Mouse (Mus musculus) heart, postnatal 10 days (tissue): ENCODE results near the gene Pld2. TPM values are rescaled to one million over a fixed set of nuclear protein-coding genes. Genes with fewer than 3 reads are reported as not detected.
"Not testable (repeated sequence)": the region's sequence is repeated elsewhere in the genome, so short reads cannot be mapped to it uniquely, and the experiment has no call there.

Experiments used
- DNase-seq, 2 experiments: peaks; one replicate each; pipeline ENCODE4 v3.0.0; 2021
- intact Hi-C: fragments of 180-260 bp; cut with DNase I; formaldehyde crosslinking; loops from one replicate; pipeline ENCODE4 v1.15.1; 2025
- total RNA-seq, 2 experiments: library from RNA; stranded (reverse); gene quantifications; 2 replicates each; pipeline ENCODE4 v1.2.3; 2021

The Pld2 gene
- 10 to 100 TPM in 1 of 2 experiments, 1 to 10 TPM in 1; 8.9 to 10.8 TPM for total RNA-seq

DNA sequence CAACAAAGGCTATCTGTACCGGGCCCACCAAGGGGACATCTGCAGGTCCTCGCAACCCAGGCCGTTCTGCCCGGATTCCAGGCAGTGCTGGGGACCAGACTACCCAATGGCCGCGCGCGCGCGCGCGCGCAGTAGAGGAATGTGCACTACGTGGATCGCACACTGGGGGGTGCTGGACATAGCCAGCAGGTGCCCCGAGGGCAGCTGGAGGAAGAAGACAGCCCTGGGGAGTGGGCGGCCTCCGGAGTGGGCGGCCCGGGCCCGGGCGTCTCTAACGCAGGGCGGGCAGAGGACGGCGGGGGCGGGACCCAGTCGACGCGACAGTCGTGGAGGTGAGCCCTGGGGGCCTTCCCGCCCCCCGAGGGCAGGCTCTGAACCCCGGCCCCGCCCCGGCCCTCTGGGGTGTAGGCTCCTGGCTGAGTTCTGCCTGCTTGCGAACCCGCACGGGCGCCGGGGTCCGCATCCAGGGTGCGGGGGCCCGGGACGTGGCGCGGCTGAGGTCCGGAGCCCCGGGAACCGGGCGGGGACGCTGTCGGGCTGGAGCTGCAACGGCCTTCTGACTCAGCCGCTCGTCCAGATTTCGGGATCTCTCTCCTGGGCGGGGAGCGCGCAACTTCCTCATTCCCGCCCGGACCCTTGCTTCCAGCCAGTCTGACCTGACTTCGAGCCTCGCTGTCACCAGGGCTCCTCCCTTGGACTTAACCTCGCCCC is at the start of gene Pld2:
Pld2 (plus strand) TSS at position 188 of the 711 bp plus-strand sequence.
- intact Hi-C loops: loop anchor here (1.0 to 2.0 kb wide), 2 partner anchors 25 to 65 kb away; no protein-coding TSS in a partner anchor
- DNase-seq: peak; percentile 91 to 93

DNA sequence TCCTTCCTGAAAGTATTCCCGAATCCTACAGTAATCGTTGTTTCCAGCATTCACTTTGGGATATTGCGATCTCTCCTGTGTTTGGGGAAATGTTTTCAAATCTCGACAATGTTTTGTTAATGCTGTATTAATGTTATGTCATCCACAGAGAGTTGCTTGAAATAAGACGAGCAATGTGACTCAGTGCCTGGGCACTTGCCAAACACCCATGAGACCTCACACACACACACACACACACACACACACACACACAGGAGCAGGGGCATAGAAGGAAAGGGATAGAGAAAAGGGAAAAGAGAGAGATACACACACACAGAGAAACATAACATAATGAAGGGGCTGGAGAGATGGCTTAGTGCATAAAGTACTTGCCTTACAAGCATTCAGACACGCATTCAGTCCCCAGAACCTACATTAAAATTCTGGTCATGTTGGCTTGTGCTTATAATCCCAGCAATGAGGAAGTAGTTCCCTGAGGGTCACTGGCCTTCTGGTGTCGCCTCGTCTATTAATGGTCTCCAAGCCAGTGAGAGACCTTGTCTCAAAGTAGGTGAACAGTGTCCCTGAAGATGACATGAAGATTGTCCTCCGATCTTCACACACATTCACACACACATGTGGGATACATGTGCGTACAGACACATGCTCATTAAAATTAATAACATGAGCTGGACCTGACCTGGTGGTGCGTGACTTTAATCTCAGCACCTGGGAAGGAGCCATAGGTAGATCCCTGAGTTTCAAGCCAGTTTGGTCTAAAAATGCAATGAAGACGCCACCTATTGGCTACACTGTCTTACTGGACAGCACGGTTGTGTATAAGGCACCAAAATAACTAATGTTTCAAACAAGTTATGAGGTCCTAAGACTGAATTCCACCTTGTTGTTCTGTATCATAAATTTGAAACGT is 40.0 kb upstream of the Pld2 start:
- no peak for DNase-seq

DNA sequence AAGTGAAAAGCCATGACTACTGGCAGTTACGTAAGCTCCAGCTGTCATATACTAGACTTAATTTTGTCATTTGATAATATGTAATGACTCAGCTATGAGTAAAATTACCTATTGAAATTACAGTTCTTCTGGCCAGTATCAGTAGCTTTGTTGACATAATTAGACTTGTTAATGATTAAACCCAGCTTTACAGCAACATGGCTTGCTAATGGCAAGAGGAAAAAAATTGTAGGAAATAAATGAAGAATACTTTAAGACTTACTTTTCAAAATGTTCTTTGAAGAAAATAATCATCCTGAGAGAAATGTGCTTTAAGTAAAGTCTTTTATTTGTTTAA is 39.4 kb upstream of the Pld2 start:
- intact Hi-C loops: no loop called here

More for the DNA sequence above, 40.0 kb upstream of the Pld2 start:
- intact Hi-C loops: no loop called here

DNA sequence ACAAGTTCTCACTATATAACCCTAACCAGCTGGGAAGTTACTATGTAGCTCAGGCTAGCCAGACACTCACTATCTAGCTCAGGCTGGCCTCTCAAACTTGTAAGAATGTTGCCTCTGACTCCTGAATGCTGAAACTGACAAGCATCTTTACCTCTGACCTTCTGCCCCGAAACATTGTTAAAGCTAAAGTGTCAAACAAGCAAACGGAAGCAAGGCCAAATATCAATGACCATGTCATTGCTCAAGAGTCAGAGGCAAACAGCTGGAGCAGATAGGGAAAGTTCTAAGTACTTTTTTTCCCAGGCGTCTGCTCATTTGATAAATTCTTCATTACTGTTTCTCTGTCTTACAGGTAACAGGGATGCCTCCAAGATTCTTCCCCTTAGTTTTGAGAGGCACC is 37.8 kb upstream of the Pld2 start:
- intact Hi-C loops: no loop called here
- DNase-seq: no peak

More for the DNA sequence above, 39.4 kb upstream of the Pld2 start:
- DNase-seq: no peak

DNA sequence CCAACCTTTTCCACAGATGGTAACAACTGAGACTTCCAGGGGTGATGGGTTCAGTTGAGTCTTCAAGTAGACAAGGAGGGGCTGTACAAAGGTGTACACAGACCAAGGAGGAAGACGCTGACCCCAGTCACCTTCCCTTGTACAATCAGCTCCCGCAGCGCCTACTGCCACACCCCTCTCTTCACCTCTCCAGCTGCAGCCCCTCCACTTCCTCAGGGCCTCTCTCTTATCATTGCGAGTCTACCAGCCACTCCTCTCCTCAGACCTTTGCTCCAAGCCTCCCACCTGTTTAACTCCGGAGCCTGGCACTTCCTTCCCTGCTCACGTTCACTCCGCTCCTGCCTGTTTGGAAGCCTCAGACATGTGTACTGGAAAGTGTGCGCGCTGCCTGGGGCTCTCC is 34.9 kb upstream of the Pld2 start, which contains the start of gene Tm4sf5:
Tm4sf5 (plus strand) TSS at position 275 of the 400 bp plus-strand sequence.
- no peak for DNase-seq
- intact Hi-C loops: no loop called here

DNA sequence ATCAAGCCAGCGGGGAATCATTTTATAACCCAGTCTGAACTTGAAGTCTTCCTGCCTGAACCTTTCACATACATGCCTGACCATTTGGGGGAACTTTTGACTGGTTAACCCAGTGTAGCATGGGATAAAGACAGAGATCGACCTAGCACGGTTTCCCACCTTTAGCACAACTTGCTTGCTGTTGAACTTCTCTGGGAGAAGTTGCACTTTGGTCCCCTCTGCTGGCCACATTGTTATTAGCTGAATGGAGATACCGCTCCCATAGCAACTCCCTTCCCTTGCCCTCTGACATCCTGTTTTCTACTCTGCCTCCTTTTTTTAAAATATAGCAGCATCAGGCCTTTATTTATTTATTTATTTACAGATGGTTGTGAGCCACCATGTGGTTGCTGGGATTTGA is 33.5 kb upstream of the Pld2 start:
- intact Hi-C loops: loop anchor here (1.0 to 2.0 kb wide), 2 partner anchors 54 to 92 kb away; no protein-coding TSS in a partner anchor

DNA sequence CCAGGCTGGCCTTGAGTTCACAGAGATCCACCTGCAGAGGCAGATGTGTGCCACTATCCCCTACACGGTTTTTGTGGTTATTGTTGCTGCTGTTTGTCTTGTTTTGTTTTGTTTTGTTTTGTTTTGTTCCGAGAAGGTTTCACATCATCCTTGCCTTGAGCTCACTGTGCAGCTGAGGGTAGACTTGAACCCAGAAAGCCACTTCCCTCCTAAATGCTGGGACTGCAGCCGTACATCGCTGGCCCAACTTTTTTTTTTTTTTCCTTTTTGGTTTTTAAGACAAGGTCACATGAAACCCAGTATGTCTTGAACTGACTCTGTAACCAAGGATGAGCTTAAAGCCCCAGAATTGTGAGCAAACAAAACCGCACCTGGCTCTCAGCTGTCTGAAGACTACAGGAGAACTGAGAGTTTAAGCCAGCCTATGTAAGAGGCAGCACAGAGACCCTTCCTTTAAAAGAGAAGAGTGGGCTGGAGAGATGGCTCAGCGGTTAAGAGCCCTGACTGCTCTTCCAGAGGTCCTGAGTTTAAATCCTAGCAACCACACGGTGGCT is 32.8 kb upstream of the Pld2 start:
- intact Hi-C loops: loop anchor here (1.0 to 2.0 kb wide), 3 partner anchors 55 to 92 kb away; partner anchors contain the start of gene Arrb2
- no peak for DNase-seq

More for the DNA sequence above, 33.5 kb upstream of the Pld2 start:
- DNase-seq: peak; percentile 87 to 91

DNA sequence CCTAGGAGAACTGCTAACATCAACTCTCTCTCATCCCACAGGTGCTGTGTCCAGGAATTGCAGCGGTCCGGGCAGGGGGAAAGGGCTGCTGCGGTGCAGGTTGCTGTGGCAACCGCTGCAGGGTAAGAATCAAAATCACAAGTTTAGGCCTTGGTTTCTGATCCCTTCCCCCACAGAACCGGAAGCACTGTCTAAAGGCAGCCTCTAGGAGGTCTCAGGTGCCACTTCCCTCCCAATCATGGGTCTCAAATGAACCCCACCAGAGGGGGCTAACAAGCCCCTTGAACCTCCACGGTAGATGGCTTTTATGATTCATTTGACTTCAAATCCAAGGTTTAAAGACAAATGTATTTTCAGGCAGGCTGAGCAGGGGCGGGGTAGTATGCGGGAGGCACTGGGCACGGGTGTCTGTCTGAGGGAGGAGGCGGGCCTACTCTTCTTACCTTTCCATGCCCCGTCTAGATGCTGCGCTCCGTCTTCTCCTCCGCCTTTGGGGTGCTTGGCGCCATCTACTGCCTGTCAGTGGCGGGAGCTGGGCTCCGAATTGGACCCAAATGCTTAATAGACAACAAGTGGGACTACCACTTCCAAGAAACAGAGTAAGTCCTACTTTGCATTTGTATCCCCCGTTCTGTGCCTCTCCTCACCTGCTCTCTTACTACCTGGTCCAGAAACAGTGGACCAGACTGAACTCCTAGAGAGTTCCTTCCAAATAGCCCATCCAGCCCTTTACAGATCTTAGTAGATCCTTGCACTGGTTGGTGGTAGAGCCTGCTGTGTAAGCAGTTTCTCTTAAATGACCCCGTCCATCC is 29.9 kb upstream of the Pld2 start:
- intact Hi-C loops: no loop called here
- DNase-seq: peak in 1 of 2 experiments; percentile 41

DNA sequence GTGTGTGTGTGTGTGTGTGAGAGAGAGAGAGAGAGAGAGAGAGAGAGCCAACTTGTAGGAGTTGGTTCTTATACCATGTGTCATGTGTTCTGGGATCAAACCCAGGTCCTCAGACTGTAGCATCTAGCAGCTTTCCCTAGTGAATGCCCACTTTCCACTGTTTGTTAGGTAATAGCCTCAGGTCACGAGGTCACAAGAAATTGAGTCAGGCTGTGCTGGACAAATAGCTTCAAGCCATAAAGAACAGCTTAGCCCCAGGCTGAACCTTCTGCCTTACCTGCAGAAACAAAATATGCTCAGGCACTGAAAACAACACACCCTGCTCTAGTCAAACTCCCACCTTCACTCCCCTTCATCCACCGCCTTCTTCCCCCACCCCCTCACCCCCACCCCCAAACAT is 28.6 kb upstream of the Pld2 start:
- intact Hi-C loops: no loop called here

DNA sequence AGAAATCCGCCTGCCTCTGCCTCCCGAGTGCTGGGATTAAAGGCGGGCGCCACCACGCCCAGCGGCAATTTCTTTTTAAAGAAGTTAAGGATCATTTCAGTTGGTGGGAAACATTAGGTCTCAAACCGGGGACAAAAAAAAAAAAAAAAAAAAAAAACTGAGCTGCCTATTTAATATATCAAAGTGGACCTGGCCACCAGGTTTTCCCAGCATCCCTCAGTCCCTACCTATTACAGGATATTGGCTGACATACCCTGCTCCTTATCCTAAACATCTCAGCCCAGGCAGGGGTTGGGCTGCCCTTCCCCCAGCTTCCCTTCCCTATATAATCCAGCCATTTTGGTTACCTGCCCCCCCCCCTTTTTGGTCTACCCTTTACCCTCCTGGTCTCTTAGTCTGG is 28.0 kb upstream of the Pld2 start:
- intact Hi-C loops: no loop called here
- no peak for DNase-seq

More for the DNA sequence above, 28.6 kb upstream of the Pld2 start:
- DNase-seq: no peak

DNA sequence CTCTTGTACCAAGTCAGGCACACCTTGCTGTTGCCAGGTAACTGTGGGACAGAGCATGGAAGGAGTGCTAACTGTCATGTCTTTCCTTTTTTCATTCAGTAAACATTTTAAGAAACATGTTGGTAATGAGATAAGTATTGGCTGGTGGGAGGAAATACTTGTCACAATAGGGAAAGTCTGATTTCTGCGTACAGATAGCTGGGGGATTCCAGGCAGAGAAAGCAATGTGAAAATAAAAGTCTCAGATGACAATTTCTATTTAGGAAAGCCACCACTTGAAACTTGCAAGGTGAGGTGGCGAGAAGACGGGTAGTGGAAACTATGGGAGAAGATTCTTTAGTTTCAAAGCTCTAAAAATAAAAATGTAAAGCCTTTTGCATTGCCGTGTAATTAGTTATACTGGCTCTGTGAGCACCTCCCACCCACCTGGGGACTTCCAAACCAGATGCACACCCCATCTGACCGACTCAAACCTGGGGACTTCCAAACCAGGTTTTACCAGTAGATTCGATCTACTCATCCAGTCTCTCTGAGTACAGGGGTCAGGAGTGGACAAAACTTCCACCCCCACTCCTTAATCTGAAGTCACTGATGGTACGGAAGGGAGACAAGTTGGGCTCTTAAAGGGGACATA is 27.0 kb upstream of the Pld2 start:
- DNase-seq: no peak
- intact Hi-C loops: no loop called here

DNA sequence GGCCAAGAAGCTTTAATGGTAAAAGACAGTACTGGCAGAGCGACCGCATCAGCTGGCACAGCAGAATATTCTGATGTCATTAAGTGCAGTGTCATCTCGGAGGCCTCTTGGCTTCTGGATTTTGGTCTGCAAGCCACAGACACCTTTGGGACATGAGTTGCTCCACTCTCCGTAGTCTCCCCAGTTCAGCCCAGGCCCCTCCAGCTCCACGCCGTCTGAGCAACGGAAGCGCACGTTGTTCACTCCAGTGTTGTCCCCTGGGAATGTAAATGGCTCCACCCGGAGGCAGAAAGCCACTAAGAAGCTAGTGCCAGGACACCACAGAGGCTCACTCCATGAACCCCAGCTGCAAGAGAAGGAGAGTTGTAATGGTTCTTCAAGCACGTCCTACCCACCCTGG is 26.3 kb upstream of the Pld2 start:
- DNase-seq: peak; percentile 47 to 61
- intact Hi-C loops: no loop called here

DNA sequence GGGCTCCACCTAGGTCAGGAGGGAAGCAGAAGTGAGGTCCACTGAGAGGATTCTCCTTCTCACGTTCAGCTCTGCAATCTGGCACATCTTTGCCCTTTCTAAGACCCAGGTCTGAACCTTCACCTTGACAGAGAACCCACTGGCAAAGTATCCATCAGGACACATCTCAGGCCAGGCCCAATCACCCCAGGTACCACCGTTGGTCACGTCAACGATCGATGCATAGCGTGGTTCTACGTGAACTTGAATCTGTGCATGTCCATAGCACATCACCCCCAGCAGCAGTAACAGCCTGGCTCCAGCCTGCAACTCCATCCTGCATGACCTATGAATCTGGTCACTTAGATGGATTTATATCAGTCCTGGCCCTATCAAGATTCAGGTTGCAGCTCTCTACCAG is 25.6 kb upstream of the Pld2 start, which contains the start of gene Vmo1:
Vmo1 (minus strand) TSS at position 329 of the 400 bp plus-strand sequence.
- intact Hi-C loops: no loop called here
- no peak for DNase-seq

DNA sequence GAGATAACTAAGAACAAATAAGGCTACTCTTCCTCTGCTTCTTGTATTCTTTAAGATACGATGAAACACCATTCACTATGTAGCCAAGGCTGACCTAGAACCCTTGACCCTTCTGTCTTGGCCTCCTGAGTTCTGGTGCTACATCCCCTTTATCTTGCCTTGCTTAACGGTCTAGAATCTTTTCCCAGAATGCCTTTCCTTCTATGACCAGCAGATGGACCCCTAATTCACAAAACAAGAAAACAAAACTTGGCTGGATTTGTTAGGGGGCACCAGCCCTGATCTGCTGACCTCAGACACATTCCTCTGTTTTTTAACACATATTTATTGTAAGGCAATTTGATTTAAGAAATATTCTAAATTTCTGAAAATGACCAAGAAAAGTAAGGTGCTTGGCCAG is 23.5 kb upstream of the Pld2 start:
- peak; percentile 47 to 69 for DNase-seq
- intact Hi-C loops: loop anchor here (1.0 to 2.0 kb wide), 2 partner anchors 89 to 238 kb away; no protein-coding TSS in a partner anchor

DNA sequence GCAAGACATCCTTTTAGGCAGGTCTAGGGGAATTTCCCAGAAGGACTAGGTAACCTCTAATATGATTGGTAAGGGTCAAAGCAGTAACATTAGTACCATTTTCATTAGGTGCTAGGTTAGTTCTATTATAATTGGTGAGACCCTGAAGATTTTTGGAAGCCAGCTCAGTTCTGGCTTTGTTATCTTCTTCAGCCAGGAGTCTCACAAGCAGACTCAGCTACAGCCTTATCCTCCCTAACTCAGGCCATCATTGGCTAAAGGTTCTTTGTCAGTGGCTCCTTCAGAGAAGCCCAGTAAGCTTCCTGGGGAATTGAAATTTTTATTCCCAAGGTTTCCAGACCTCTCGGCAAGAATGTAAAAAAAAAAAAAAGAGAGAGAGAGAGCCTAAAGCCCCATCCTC is 21.4 kb upstream of the Pld2 start:
- DNase-seq: no peak
- intact Hi-C loops: no loop called here

DNA sequence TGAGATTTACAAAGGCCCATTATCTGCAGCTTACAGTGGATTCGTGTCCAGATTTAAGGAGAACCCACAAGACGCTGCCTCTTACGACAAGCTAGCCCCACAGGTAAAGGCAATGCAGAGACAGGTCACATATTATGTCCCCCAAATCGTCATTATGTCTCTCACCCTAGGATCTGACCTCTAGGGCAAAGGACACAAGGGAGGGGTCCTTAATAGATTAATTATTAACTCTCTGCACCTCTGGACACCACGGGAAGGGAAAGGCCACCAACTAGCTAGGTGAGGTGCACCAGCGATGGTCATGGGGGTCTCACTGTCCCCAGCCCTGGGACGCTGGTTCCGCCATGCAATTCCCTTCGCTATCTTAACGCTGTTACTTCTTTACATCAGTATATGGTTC is 20.9 kb upstream of the Pld2 start, which contains the start of gene Gltpd2:
Gltpd2 (plus strand) TSS at position 274 of the 400 bp plus-strand sequence.
- intact Hi-C loops: no loop called here
- DNase-seq: no peak

DNA sequence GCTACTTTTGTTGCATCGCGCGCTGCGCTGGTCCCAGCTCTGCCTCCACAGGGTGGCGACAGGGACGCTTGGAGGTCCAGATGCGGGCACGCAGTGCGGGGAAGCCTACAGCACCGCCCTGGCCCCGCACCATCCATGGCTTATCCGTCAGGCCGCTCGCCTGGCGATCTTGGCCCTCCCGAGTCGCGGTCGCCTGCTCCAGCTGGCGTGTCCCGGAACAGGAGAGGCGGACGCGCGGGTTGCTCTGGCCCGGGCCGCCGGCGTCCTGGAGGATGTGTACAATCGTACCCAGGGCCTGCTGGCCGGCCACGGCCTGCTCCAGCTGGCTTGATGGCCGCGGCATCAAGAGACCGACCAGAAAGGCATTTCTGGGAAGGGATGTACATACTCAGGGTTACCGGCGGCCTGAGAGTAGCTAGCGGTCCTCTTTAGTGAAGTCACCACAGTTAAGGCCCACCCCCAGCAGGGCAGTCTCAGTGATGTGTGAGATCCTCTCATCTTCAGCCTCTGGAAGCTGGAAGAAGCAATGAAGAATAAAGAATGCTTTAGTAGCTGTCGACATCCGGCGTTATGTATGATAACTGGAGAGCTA is 19.6 kb upstream of the Pld2 start:
- peak; percentile 67 to 68 for DNase-seq
- intact Hi-C loops: no loop called here

DNA sequence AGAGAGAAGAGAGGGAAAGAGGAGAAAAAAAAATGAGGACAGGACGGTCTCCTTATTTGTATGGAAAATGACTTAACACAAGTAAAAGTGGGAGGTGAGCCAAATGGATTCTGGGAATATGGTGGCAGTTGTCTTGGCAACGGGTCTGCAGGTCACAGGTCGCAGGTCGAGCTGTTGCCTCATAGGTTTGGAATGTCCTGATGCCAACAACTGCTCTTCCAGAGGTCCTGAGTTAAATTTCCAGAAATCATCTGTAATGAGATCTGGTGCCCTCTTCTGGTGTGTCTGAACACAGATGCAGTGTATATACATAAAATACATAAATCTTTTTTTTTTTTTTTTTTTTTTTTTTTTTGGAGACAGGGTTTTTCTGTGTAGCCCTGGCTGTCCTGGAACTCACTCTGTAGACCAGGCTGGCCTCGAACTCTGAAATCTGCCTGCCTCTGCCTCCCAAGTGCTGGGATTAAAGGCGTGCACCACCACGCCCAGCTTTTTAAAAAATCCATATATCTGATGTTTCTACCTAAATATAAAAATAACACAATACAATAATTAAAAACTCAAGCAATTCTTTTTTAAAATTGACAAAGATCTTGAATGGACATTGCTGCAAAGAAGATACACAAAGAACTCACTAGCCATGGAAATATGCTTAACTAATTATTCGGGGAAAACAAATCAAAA is 16.4 kb upstream of the Pld2 start:
- intact Hi-C loops, DNase-seq: not testable (repeated sequence)

DNA sequence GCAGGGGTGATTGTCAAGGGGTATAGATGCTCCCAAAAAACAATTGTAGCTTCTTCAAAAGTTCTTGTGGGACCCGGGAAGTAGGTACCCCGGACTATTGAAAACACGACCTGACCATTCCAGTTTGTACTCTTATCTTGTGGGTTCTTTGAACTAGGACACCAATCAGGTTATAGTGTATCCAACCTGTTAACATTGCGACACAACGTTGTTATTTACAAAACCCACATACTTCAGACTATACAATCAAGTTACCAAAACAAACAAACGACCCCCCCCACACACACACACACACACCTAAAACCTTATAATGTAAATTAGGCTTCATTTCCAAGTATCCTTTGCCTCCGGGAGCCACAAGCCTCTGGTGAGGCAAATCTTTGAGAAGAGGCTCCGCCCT is 15.1 kb upstream of the Pld2 start:
- intact Hi-C loops: no loop called here
- DNase-seq: peak in 1 of 2 experiments; percentile 13
